Mouse (Mus musculus) olfactory bulb, adult 2 months (tissue): ENCODE data around the gene Nmnat2.

Source experiments
- CTCF ChIP-seq: fragments of 200-500 bp; IDR thresholded peaks from 2 replicates; pipeline ENCODE4 v1.5.1; 2012; ENCODE audit warnings: low read depth, mild to moderate bottlenecking, low read length, moderate library complexity; ENCODE audit not compliant: insufficient read depth
- POLR2A ChIP-seq: fragments of 200-500 bp; IDR thresholded peaks from 2 replicates; pipeline ENCODE4 v1.6.1; 2012; ENCODE audit warnings: mild to moderate bottlenecking, low read depth, low read length, moderate library complexity; ENCODE audit not compliant: insufficient read depth

DNA sequence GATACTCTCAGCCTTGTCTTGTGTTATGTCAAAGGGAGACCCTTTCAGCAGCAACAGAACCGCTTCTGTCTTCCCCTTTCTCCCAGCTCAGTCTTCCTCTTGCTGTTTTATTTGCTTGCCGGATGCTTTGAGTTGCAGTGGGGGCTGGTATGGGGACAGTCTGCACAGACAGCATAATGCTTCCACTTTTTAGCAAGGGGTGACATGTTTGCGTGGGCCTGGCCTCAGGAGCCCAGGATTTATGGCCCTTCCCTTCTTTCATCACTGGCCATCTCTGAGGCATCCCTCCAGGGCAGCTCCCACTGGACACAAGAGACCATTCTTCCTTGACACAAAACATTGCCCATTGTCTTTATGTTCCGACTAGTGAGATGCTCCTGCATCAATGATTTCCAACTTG lies 18.2 kb downstream of the Nmnat2 start:
- TF ChIP-seq CTCF (no peak), POLR2A (no peak)
